Mouse (Mus musculus) spleen, adult 2 months (tissue): ENCODE measurements around the gene Vill. TPM values are rescaled to one million over a fixed set of nuclear protein-coding genes. Genes with fewer than 3 reads are reported as not detected.

Experiments
- DNase-seq, 2 experiments: peaks; one replicate each; pipeline versions ENCODE4 v3.0.0 to v3.0.0-alpha.2; 2012 to 2021; ENCODE audit warnings: low spot score in 2 of 2, low read depth in 1 of 2
- H3K27ac ChIP-seq: fragments of 200-500 bp; 2 replicates; pipeline ENCODE4 v1.5.1; 2012; ENCODE audit warnings: low read length, inconsistent platforms; ENCODE audit not compliant: insufficient read depth
- H3K27me3 ChIP-seq: fragments of 200-500 bp; 2 replicates; pipeline ENCODE4 v1.6.1; 2012; ENCODE audit warnings: mild to moderate bottlenecking, moderate library complexity, low read length, inconsistent platforms; ENCODE audit not compliant: control insufficient read depth, insufficient read depth
- H3K36me3 ChIP-seq: fragments of 200-500 bp; 2 replicates; pipeline ENCODE4 v1.6.1; 2012; ENCODE audit warnings: mild to moderate bottlenecking, low read length, inconsistent platforms; ENCODE audit not compliant: control insufficient read depth, insufficient read depth
- H3K4me1 ChIP-seq: fragments of 200-500 bp; 2 replicates; pipeline ENCODE4 v1.6.1; 2011; ENCODE audit warnings: inconsistent platforms; ENCODE audit not compliant: control insufficient read depth, insufficient read depth, insufficient read length
- H3K4me3 ChIP-seq: fragments of 200-500 bp; 2 replicates; pipeline ENCODE4 v1.5.1; 2011; ENCODE audit warnings: mild to moderate bottlenecking, inconsistent platforms; ENCODE audit not compliant: insufficient read depth, insufficient read length; ENCODE audit errors: extremely low read depth
- CTCF ChIP-seq: fragments of 200-500 bp; IDR thresholded peaks from 2 replicates; pipeline ENCODE4 v1.5.1; 2011; ENCODE audit warnings: mild to moderate bottlenecking, inconsistent platforms; ENCODE audit not compliant: insufficient read depth, insufficient read length, insufficient replicate concordance; ENCODE audit errors: extremely low read depth
- POLR2A ChIP-seq: fragments of 200-500 bp; IDR thresholded peaks from 2 replicates; pipeline ENCODE4 v1.6.1; 2011; ENCODE audit warnings: low read depth, low read length, inconsistent platforms
- WGBS: fragments of 180-500 bp; shearing (Covaris S2); methylation state at CpG from one replicate; pipeline ENCODE4 v1.1.7; 2018; 5-methylcytosine and 5-hydroxymethylcytosine counted together
- polyA plus RNA-seq: library from polyadenylated mRNA; depleted of rRNA; stranded (reverse); fragments of >200 nt; gene quantifications from 2 replicates; pipeline ENCODE4 v1.2.3, GENCODE M21; 2012; rRNA removed

Gene Vill
- polyA plus RNA-seq, result 7.2 and 12.0 TPM in 2 replicates

GRCm38 (mm10) chr9:119052154-119052944 is at the start of gene Vill:
Vill (plus strand) TSS chr9:119052778.
- Histone ChIP-seq H3K4me3 (no peak within 1 kb of the TSS), H3K27ac (no peak within 1 kb of the TSS), H3K27me3 (no peaks in the 10 kb centered on the region), H3K4me1 (no peaks in the 10 kb centered on the region), H3K36me3 (no peaks in the 10 kb centered on the region)
- TF ChIP-seq CTCF (no peak), POLR2A (no peak)
- no peak for DNase-seq
- 55% methylated on average over 22 of the region's 22 CpGs for WGBS

- no peaks in the 10 kb centered on the region for H3K27me3 ChIP-seq
- no peak for TF ChIP-seq POLR2A
- no peak for TF ChIP-seq CTCF
- 94% methylated on average over 23 of the region's 23 CpGs for WGBS
- no peaks in the 10 kb centered on the region for H3K36me3 ChIP-seq
- peaks cover 9% of the 10 kb centered on the region; the same call in 1 of the 2 replicates for H3K4me1 ChIP-seq
- no peak overlapping the region for H3K4me3 ChIP-seq
- DNase-seq, result no peak
- H3K27ac ChIP-seq, result no peak overlapping the region
Measured at GRCm38 (mm10) chr9:119003990-119004702, 48.4 kb upstream of the Vill start.

GRCm38 (mm10) chr9:119004703-119005076 is 47.9 kb upstream of the Vill start:
- peaks cover 9% of the 10 kb centered on the region; the same call in 1 of the 2 replicates for H3K4me1 ChIP-seq
- H3K36me3 ChIP-seq, result no peaks in the 10 kb centered on the region
- DNase-seq, result no peak
- 95% methylated on average over 16 of the region's 16 CpGs for WGBS
- no peak overlapping the region for H3K4me3 ChIP-seq
- no peak for TF ChIP-seq CTCF
- TF ChIP-seq POLR2A, result no peak
- no peaks in the 10 kb centered on the region for H3K27me3 ChIP-seq
- no peak overlapping the region for H3K27ac ChIP-seq

- Histone ChIP-seq H3K4me3 (no peak overlapping the region), H3K4me1 (peaks cover 7% of the 10 kb centered on the region; the same call in 1 of the 2 replicates), H3K36me3 (no peaks in the 10 kb centered on the region), H3K27me3 (no peaks in the 10 kb centered on the region), H3K27ac (no peak overlapping the region)
- TF ChIP-seq CTCF (no peak), POLR2A (no peak)
- WGBS, result 91% methylated on average over 15 of the region's 15 CpGs
- DNase-seq, result no peak
Measured at GRCm38 (mm10) chr9:119005303-119006029, 47.1 kb upstream of the Vill start.

GRCm38 (mm10) chr9:119007266-119007665 is 45.3 kb upstream of the Vill start:
- H3K4me1 ChIP-seq, result no peaks in the 10 kb centered on the region
- H3K36me3 ChIP-seq, result no peaks in the 10 kb centered on the region
- H3K27ac ChIP-seq, result no peak overlapping the region
- no peak for DNase-seq
- no peaks in the 10 kb centered on the region for H3K27me3 ChIP-seq
- TF ChIP-seq CTCF, result no peak
- no peak for TF ChIP-seq POLR2A
- no peak overlapping the region for H3K4me3 ChIP-seq
- 87% methylated on average over 10 of the region's 10 CpGs for WGBS

GRCm38 (mm10) chr9:119008871-119009270 is 43.7 kb upstream of the Vill start:
- TF ChIP-seq CTCF (no peak), POLR2A (no peak)
- Histone ChIP-seq H3K27ac (no peak overlapping the region), H3K4me3 (no peak overlapping the region), H3K4me1 (no peaks in the 10 kb centered on the region), H3K36me3 (no peaks in the 10 kb centered on the region), H3K27me3 (no peaks in the 10 kb centered on the region)
- WGBS, result 87% methylated on average over 7 of the region's 7 CpGs
- DNase-seq, result no peak
